Mouse (Mus musculus): ENCODE data around the gene Rpp14.

- TF ChIP-seq CTCF (IDR thresholded peaks at IDR 0.05; ENCODE audit: low read depth) (no peak), EP300 (IDR thresholded peaks at IDR 0.05; ENCODE audit: low read depth) (no peak)
Observed at GRCm38 (mm10) chr14:8038150-8038549, 42.0 kb upstream of the Rpp14 start.

All from liver, postnatal 0 days (tissue).